Mouse (Mus musculus): ENCODE results near the gene Mtnr1a.
"Not testable (repeated sequence)": the region's sequence is repeated elsewhere in the genome, so short reads cannot be mapped to it uniquely, and the experiment has no call there.

DNA sequence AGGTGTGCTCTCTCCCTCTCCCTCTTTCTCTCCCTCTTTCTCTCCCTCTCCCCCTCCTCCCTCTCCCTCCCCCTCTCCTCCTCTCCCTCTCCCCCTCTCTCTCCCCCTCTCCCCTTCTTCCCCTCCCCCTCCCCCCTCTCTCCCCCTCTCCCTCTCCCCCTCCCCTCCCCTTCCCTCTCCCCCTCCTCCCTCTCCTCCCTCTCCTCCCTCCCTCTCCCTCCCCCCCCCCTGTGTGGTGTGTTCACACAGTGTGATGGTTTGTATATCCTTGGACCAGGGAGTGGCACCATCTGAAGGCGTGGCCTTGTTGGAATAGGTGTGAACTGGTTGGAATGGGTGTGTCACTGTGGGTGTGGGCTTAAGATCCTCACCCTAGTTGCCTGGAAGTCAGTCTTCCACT, 3.5 kb upstream of the Mtnr1a start:
- not testable (repeated sequence) for TF ChIP-seq GATA1 (IDR thresholded peaks at IDR 0.05; ENCODE audit: borderline replicate concordance, low read length); FLI1 (IDR thresholded peaks at IDR 0.05; ENCODE audit: low read length)

All from megakaryocyte, embryonic 14.5 days (primary cell).